Mouse (Mus musculus) forebrain, embryonic 14.5 days (tissue): ENCODE data around the gene Syce3. TPM values are rescaled to one million over a fixed set of nuclear protein-coding genes. Genes with fewer than 3 reads are reported as not detected.

Experiments
- polyA plus RNA-seq: library from polyadenylated mRNA; unstranded; fragments of >200 nt; fragmentation: Nextera tagmentation; extraction: Ambion mirVana; gene quantifications from 2 replicates; pipeline ENCODE4 v1.2.1, GENCODE M21; 2014

The Syce3 gene
- polyA plus RNA-seq, 1 experiment from 2014 or later, result not detected

Other genes with a start within 250 kb of the Syce3 start
- gene Plxnb2, start 229.7 kb downstream of the Syce3 start, polyA plus RNA-seq, result 101 TPM in 2 replicates
- 39.0 and 49.2 TPM in 2 replicates for gene Dennd6b, start 214.0 kb downstream of the Syce3 start, polyA plus RNA-seq
- 69.4 and 77.1 TPM in 2 replicates for gene Ppp6r2, start 198.9 kb downstream of the Syce3 start, polyA plus RNA-seq
- gene Sbf1, start 95.2 kb downstream of the Syce3 start, polyA plus RNA-seq, result 61.8 and 82.8 TPM in 2 replicates
- not detected in 2 replicates for gene Adm2, start 87.8 kb downstream of the Syce3 start, polyA plus RNA-seq
- gene Miox, start 76.1 kb downstream of the Syce3 start, polyA plus RNA-seq, result not detected in 2 replicates
- 19.9 and 22.1 TPM in 2 replicates for gene Lmf2, start 54.8 kb downstream of the Syce3 start, polyA plus RNA-seq
- 132 and 141 TPM in 2 replicates for gene Ncaph2, start 54.8 kb downstream of the Syce3 start, polyA plus RNA-seq
- 14.7 and 16.4 TPM in 2 replicates for gene Sco2, start 36.7 kb downstream of the Syce3 start, polyA plus RNA-seq
- 2.4 and 2.8 TPM in 2 replicates for gene Tymp, start 33.5 kb downstream of the Syce3 start, polyA plus RNA-seq
- 2.8 and 2.9 TPM in 2 replicates for gene Odf3b, start 31.2 kb downstream of the Syce3 start, polyA plus RNA-seq
- not detected in 2 replicates for gene Klhdc7b, start 25.6 kb downstream of the Syce3 start, polyA plus RNA-seq
- gene Cpt1b, start 15.4 kb upstream of the Syce3 start, polyA plus RNA-seq, result 0.79 and 0.89 TPM in 2 replicates
- 1.3 and 2.0 TPM in 2 replicates for gene C730034F03Rik, start 19.1 kb upstream of the Syce3 start, polyA plus RNA-seq
- gene Gm44502, start 19.2 kb upstream of the Syce3 start, polyA plus RNA-seq, result not detected in 2 replicates
- gene Chkb, start 19.4 kb upstream of the Syce3 start, polyA plus RNA-seq, result 59.3 and 66.3 TPM in 2 replicates
- gene Mapk8ip2, start 43.4 kb upstream of the Syce3 start, polyA plus RNA-seq, result 32.1 and 45.0 TPM in 2 replicates
- 14.0 and 16.5 TPM in 2 replicates for gene Arsa, start 66.9 kb upstream of the Syce3 start, polyA plus RNA-seq
- gene Shank3, start 89.1 kb upstream of the Syce3 start, polyA plus RNA-seq, result 4.8 and 6.0 TPM in 2 replicates
- gene Acr, start 157.8 kb upstream of the Syce3 start, polyA plus RNA-seq, result 0.63 and 1.2 TPM in 2 replicates
- 61.9 and 67.0 TPM in 2 replicates for gene Rabl2, start 181.4 kb upstream of the Syce3 start, polyA plus RNA-seq